Mouse (Mus musculus) intestine, embryonic 16.5 days (tissue): ENCODE measurements around the gene Aire. TPM values are rescaled to one million over a fixed set of nuclear protein-coding genes. Genes with fewer than 3 reads are reported as not detected.

Experiments
- ATAC-seq: fragments of 200-750 bp; cut with Nextera tagmentation; 2 replicates; pipeline ENCODE4 v1.8.0; 2017; ENCODE audit warnings: moderate TSS enrichment, moderate library complexity
- H3K27ac ChIP-seq: fragments of 300-500 bp; sonication (generic); 2 replicates; pipeline ENCODE4 v1.5.1; 2014; ENCODE audit warnings: mild to moderate bottlenecking, low read length
- H3K27me3 ChIP-seq: fragments of 300-500 bp; sonication (generic); replicated peaks from 2 replicates; pipeline ENCODE4 v1.6.1; 2014; ENCODE audit warnings: low read length, control low read depth, mixed read lengths; ENCODE audit not compliant: control insufficient read depth, insufficient read depth
- H3K36me3 ChIP-seq: fragments of 300-500 bp; sonication (generic); 2 replicates; pipeline ENCODE4 v1.6.1; 2014; ENCODE audit warnings: low read length, control low read depth; ENCODE audit not compliant: control insufficient read depth, insufficient read depth
- H3K4me1 ChIP-seq: fragments of 300-500 bp; sonication (generic); 2 replicates; pipeline ENCODE4 v1.6.1; 2014; ENCODE audit warnings: low read length, control low read depth, mixed read lengths; ENCODE audit not compliant: control insufficient read depth, insufficient read depth
- H3K4me2 ChIP-seq: fragments of 300-500 bp; sonication (generic); 2 replicates; pipeline ENCODE4 v1.6.1; 2014; ENCODE audit warnings: low read depth, low read length, control low read depth
- H3K4me3 ChIP-seq: fragments of 300-500 bp; sonication (generic); 2 replicates; pipeline ENCODE4 v1.5.1; 2014; ENCODE audit warnings: mild to moderate bottlenecking, low read length
- H3K9ac ChIP-seq: fragments of 300-500 bp; sonication (generic); 2 replicates; pipeline ENCODE4 v1.6.1; 2014; ENCODE audit warnings: low read depth, low read length
- H3K9me3 ChIP-seq: fragments of 300-500 bp; sonication (generic); 2 replicates; pipeline ENCODE4 v1.6.1; 2016; ENCODE audit warnings: low read length, control low read depth; ENCODE audit not compliant: control insufficient read depth
- WGBS: fragments of 180-500 bp; shearing (Covaris S2); extraction: QIAGEN DNeasy Blood & Tissue Kit; methylation state at CpG from one replicate; pipeline ENCODE4 v1.1.7; 2014; 5-methylcytosine and 5-hydroxymethylcytosine counted together
- polyA plus RNA-seq: library from polyadenylated mRNA; unstranded; fragments of >200 nt; fragmentation: Nextera tagmentation; extraction: Ambion mirVana; gene quantifications from 2 replicates; pipeline ENCODE4 v1.2.1, GENCODE M21; 2015

Aire gene
- polyA plus RNA-seq, 1 experiment from 2014 or later = 0.20 TPM

GRCm38 (mm10) chr10:78057056-78057455 lies 13.6 kb upstream of the Aire start:
- H3K4me2 ChIP-seq = no peak overlapping the region
- no peaks in the 10 kb centered on the region for H3K4me1 ChIP-seq
- ATAC-seq = no peak
- no peak overlapping the region for H3K4me3 ChIP-seq
- no peaks in the 10 kb centered on the region for H3K27me3 ChIP-seq
- H3K9ac ChIP-seq = no peak overlapping the region
- no peaks in the 10 kb centered on the region for H3K36me3 ChIP-seq
- H3K9me3 ChIP-seq = no peaks in the 10 kb centered on the region
- WGBS = 88% methylated on average over 8 of the region's 8 CpGs
- H3K27ac ChIP-seq = no peak overlapping the region

GRCm38 (mm10) chr10:78054633-78055565 lies 11.5 kb upstream of the Aire start:
- H3K4me1 ChIP-seq = no peaks in the 10 kb centered on the region
- no peaks in the 10 kb centered on the region for H3K27me3 ChIP-seq
- no peak overlapping the region for H3K4me3 ChIP-seq
- no peak overlapping the region for H3K9ac ChIP-seq
- H3K27ac ChIP-seq = no peak overlapping the region
- no peaks in the 10 kb centered on the region for H3K9me3 ChIP-seq
- H3K36me3 ChIP-seq = no peaks in the 10 kb centered on the region
- no peak overlapping the region for H3K4me2 ChIP-seq
- WGBS = 69% methylated on average over 19 of the region's 19 CpGs
- ATAC-seq = no peak

- Histone ChIP-seq H3K9me3 (no peaks in the 10 kb centered on the region), H3K4me2 (no peak overlapping the region), H3K27me3 (no peaks in the 10 kb centered on the region), H3K9ac (no peak overlapping the region), H3K36me3 (no peaks in the 10 kb centered on the region), H3K27ac (no peak overlapping the region), H3K4me1 (no peaks in the 10 kb centered on the region), H3K4me3 (no peak overlapping the region)
- 49% methylated on average over 11 of the region's 11 CpGs for WGBS
- ATAC-seq = no peak
Measured at GRCm38 (mm10) chr10:78049519-78050035, 6.2 kb upstream of the Aire start.

- Histone ChIP-seq H3K9ac (no peak overlapping the region), H3K27ac (no peak overlapping the region), H3K4me1 (peaks cover 3% of the 10 kb centered on the region; the same call in 1 of the 2 replicates), H3K4me2 (no peak overlapping the region), H3K27me3 (no peaks in the 10 kb centered on the region), H3K36me3 (no peaks in the 10 kb centered on the region), H3K4me3 (no peak overlapping the region), H3K9me3 (no peaks in the 10 kb centered on the region)
- WGBS = 80% methylated on average over 9 of the region's 10 CpGs
- ATAC-seq = no peak
Measured at GRCm38 (mm10) chr10:78048061-78048730, 4.8 kb upstream of the Aire start.

GRCm38 (mm10) chr10:78046388-78046787 lies 3.0 kb upstream of the Aire start:
- Histone ChIP-seq H3K4me2 (no peak overlapping the region), H3K9me3 (no peaks in the 10 kb centered on the region), H3K27ac (no peak overlapping the region), H3K36me3 (no peaks in the 10 kb centered on the region), H3K27me3 (no peaks in the 10 kb centered on the region), H3K9ac (no peak overlapping the region), H3K4me1 (peaks cover 3% of the 10 kb centered on the region; the same call in 1 of the 2 replicates), H3K4me3 (no peak overlapping the region)
- WGBS = 89% methylated on average over 4 of the region's 4 CpGs
- ATAC-seq = no peak

- no peaks in the 10 kb centered on the region for H3K27me3 ChIP-seq
- peaks cover 3% of the 10 kb centered on the region; the same call in 1 of the 2 replicates for H3K4me1 ChIP-seq
- no peak overlapping the region for H3K27ac ChIP-seq
- 76% methylated on average over 1 of the region's 1 CpGs for WGBS
- ATAC-seq = no peak
- no peak overlapping the region for H3K9ac ChIP-seq
- no peak overlapping the region for H3K4me2 ChIP-seq
- no peak overlapping the region for H3K4me3 ChIP-seq
- no peaks in the 10 kb centered on the region for H3K36me3 ChIP-seq
- no peaks in the 10 kb centered on the region for H3K9me3 ChIP-seq
Measured at GRCm38 (mm10) chr10:78044531-78044930, 1.1 kb upstream of the Aire start.

GRCm38 (mm10) chr10:78042697-78043405 lies 559 bp downstream of the Aire start:
- Histone ChIP-seq H3K36me3 (no peaks in the 10 kb centered on the region), H3K4me2 (peak overlapping the region; percentile 51), H3K9ac (peak overlapping the region; percentile 60), H3K9me3 (no peaks in the 10 kb centered on the region), H3K4me1 (peaks cover 3% of the 10 kb centered on the region; the same call in 1 of the 2 replicates), H3K4me3 (peak overlapping the region; percentile 23), H3K27me3 (no peaks in the 10 kb centered on the region), H3K27ac (no peak overlapping the region)
- 71% methylated on average over 14 of the region's 14 CpGs for WGBS
- no peak for ATAC-seq

- no peaks in the 10 kb centered on the region for H3K27me3 ChIP-seq
- H3K27ac ChIP-seq = no peak overlapping the region
- H3K9ac ChIP-seq = no peak overlapping the region
- H3K4me3 ChIP-seq = no peak overlapping the region
- 76% methylated on average over 7 of the region's 7 CpGs for WGBS
- ATAC-seq = no peak
- H3K36me3 ChIP-seq = no peaks in the 10 kb centered on the region
- H3K4me2 ChIP-seq = no peak overlapping the region
- H3K9me3 ChIP-seq = no peaks in the 10 kb centered on the region
- H3K4me1 ChIP-seq = peaks cover 3% of the 10 kb centered on the region; the same call in 1 of the 2 replicates
Measured at GRCm38 (mm10) chr10:78042096-78042495, 1.3 kb downstream of the Aire start.

GRCm38 (mm10) chr10:78041647-78042046 lies 1.8 kb downstream of the Aire start, which contains the start of gene Dnmt3l:
TSS of gene Dnmt3l (plus strand) at chr10:78041947.
- 95% methylated on average over 5 of the region's 5 CpGs for WGBS
- peaks cover 3% of the 10 kb centered on the region; the same call in 1 of the 2 replicates for H3K4me1 ChIP-seq
- H3K9me3 ChIP-seq = no peaks in the 10 kb centered on the region
- H3K4me2 ChIP-seq = no peak within 1 kb of the TSS
- H3K27ac ChIP-seq = no peak within 1 kb of the TSS
- no peaks in the 10 kb centered on the region for H3K36me3 ChIP-seq
- H3K9ac ChIP-seq = no peak within 1 kb of the TSS
- ATAC-seq = no peak
- no peaks in the 10 kb centered on the region for H3K27me3 ChIP-seq
- no peak within 1 kb of the TSS for H3K4me3 ChIP-seq
